Mouse (Mus musculus) layer of hippocampus, adult 9-11 months (tissue): ENCODE results near the gene Fos.

ENCODE experiments used
- DNase-seq: peaks from one replicate; pipeline ENCODE4 v3.0.0; 2022

Gene Fos

GRCm38 (mm10) chr12:85473481-85474297 is at the start of gene Fos:
Fos (plus strand) TSS chr12:85473890.
- peak; percentile 87 for DNase-seq

- DNase-seq: no peak
Observed at GRCm38 (mm10) chr12:85425721-85426120, 48.0 kb upstream of the Fos start.

GRCm38 (mm10) chr12:85426126-85426525 is 47.6 kb upstream of the Fos start:
- no peak for DNase-seq

- no peak for DNase-seq
Observed at GRCm38 (mm10) chr12:85427802-85428201, 45.9 kb upstream of the Fos start.

- no peak for DNase-seq
Observed at GRCm38 (mm10) chr12:85429999-85430398, 43.7 kb upstream of the Fos start.

- DNase-seq: no peak
Observed at GRCm38 (mm10) chr12:85430434-85430833, 43.3 kb upstream of the Fos start.

- no peak for DNase-seq
Observed at GRCm38 (mm10) chr12:85433850-85434249, 39.8 kb upstream of the Fos start.

GRCm38 (mm10) chr12:85434526-85434925 is 39.2 kb upstream of the Fos start:
- no peak for DNase-seq

- peak; percentile 94 for DNase-seq
Observed at GRCm38 (mm10) chr12:85436021-85436621, 37.6 kb upstream of the Fos start.

- DNase-seq: no peak
Observed at GRCm38 (mm10) chr12:85437172-85437876, 36.4 kb upstream of the Fos start.

GRCm38 (mm10) chr12:85443456-85443855 is 30.2 kb upstream of the Fos start:
- DNase-seq: no peak

- no peak for DNase-seq
Observed at GRCm38 (mm10) chr12:85444646-85445045, 29.0 kb upstream of the Fos start.

- DNase-seq: no peak
Observed at GRCm38 (mm10) chr12:85447009-85447408, 26.7 kb upstream of the Fos start.

GRCm38 (mm10) chr12:85447490-85447889 is 26.2 kb upstream of the Fos start:
- no peak for DNase-seq

GRCm38 (mm10) chr12:85449478-85449877 is 24.2 kb upstream of the Fos start:
- no peak for DNase-seq

GRCm38 (mm10) chr12:85451693-85452491 is 21.8 kb upstream of the Fos start:
- DNase-seq: no peak

- peak; percentile 99 for DNase-seq
Observed at GRCm38 (mm10) chr12:85455065-85456058, 18.3 kb upstream of the Fos start.

GRCm38 (mm10) chr12:85456276-85456675 is 17.4 kb upstream of the Fos start:
- DNase-seq: no peak

- DNase-seq: no peak
Observed at GRCm38 (mm10) chr12:85456966-85457505, 16.7 kb upstream of the Fos start.

- DNase-seq: no peak
Observed at GRCm38 (mm10) chr12:85459820-85460219, 13.9 kb upstream of the Fos start.

- no peak for DNase-seq
Observed at GRCm38 (mm10) chr12:85461913-85462663, 11.6 kb upstream of the Fos start.
